Mouse (Mus musculus): ENCODE data around the gene Sag. TPM values are rescaled to one million over a fixed set of nuclear protein-coding genes. Genes with fewer than 3 reads are reported as not detected.

The Sag gene
- polyA plus RNA-seq (2015; fragmentation: Nextera tagmentation; extraction: Ambion mirVana) = 1.3 and 1.5 TPM in 2 replicates

DNA sequence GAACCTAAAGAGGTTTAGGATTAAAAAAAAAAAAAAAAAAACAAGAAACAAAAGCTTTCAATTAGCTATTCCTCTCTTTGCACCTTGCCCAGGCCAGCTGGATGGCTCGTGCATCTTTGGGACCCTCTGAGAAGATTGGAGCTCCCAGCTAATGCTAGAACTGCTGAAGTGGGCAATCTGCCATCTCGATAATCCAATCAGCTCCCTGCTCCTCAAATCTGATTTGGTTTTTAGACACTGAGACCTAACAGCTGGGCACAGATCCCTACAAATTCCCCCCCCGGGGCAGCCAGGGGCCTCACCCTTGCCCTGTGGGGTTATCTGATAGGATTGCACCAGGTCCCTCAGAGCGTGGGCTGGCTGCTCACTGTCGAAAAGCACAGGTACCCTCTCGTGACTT, at the start of gene Sag:
Gene Sag (plus strand): TSS at position 105 of the 400 bp plus-strand sequence.
- Histone ChIP-seq H3K9ac (no peak within 1 kb of the TSS), H3K27ac (no peak within 1 kb of the TSS), H3K36me3 (no peaks in the 10 kb centered on the region), H3K4me2 (no peak within 1 kb of the TSS), H3K9me3 (no peaks in the 10 kb centered on the region), H3K4me3 (replicated peaks) (no peak within 1 kb of the TSS), H3K27me3 (replicated peaks) (no peaks in the 10 kb centered on the region), H3K4me1 (no peaks in the 10 kb centered on the region)
- no peak for ATAC-seq (ENCODE audit: insufficient read depth, low FRiP score, low read depth)
- WGBS = 58% methylated on average over 6 of the region's 6 CpGs

DNA sequence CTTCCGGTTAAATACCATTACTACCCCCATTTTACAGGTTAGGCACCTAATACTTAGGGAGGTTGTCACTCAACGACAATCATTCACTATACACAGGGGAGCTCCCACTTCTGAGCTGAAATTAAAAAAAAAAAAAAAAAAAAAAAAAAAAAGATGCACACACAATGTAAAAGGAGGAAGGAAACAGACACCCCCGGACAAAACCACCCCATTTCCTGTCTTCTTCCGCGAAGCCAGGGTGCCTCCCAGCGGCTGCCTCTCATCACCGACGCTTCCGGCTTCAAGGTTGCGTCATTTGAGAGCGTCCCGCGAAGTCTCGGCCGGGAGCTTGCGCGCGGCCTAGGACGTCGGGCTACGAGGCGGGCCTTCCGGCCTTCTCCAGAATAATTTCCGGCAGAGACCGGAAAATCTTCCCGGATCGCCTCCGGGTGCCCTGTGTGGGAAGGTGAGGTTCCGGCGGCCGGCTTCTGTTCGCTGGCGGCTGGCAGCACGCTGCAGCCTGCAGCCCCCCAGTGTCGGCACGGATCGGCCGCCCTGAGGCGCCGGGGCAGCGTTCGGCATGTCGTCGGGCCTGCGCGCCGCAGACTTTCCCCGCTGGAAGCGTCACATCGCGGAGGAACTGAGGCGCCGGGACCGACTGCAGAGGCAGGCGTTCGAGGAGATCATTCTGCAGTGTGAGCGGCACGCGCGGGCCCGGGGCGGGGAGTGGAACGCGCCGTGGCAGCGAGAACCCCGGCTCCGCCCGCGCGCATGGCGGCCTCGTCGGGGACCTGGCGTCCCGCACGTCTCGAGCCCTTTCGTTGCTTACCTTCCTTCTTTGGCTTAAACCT, 47.6 kb upstream of the Sag start, which contains the start of gene Atg16l1:
Gene Atg16l1 (plus strand): TSS at position 230 of the 830 bp plus-strand sequence.
- Histone ChIP-seq H3K27ac (peak within 1 kb of the TSS; percentile 94), H3K9me3 (no peaks in the 10 kb centered on the region), H3K36me3 (peaks cover 11% of the 10 kb centered on the region; the same call in 1 of the 2 replicates), H3K27me3 (replicated peaks) (0 out of 2 replicates have a peak, but pooled peaks cover 5% of the 10 kb centered on the region), H3K4me1 (peaks cover 7% of the 10 kb centered on the region; the same call in 1 of the 2 replicates), H3K9ac (peak within 1 kb of the TSS; percentile 99), H3K4me2 (peak within 1 kb of the TSS; percentile 67), H3K4me3 (replicated peaks) (peak within 1 kb of the TSS; percentile 97)
- ATAC-seq (ENCODE audit: insufficient read depth, low FRiP score, low read depth) = peak; percentile 98
- WGBS = under 1% methylated on average over 79 of the region's 79 CpGs

GRCm38 (mm10) chr1:87763821-87764220, 39.7 kb upstream of the Sag start:
- Histone ChIP-seq H3K36me3 (peaks cover 48% of the 10 kb centered on the region), H3K4me1 (no peaks in the 10 kb centered on the region), H3K27me3 (replicated peaks) (no peaks in the 10 kb centered on the region), H3K4me3 (replicated peaks) (no peak overlapping the region), H3K4me2 (no peak overlapping the region), H3K9ac (no peak overlapping the region), H3K27ac (no peak overlapping the region), H3K9me3 (no peaks in the 10 kb centered on the region)
- ATAC-seq (ENCODE audit: insufficient read depth, low FRiP score, low read depth) = no peak
- WGBS = 85% methylated on average over 3 of the region's 3 CpGs

- Histone ChIP-seq H3K4me3 (replicated peaks) (no peak overlapping the region), H3K9ac (no peak overlapping the region), H3K36me3 (peaks cover 57% of the 10 kb centered on the region), H3K27ac (no peak overlapping the region), H3K9me3 (no peaks in the 10 kb centered on the region), H3K4me1 (no peaks in the 10 kb centered on the region), H3K4me2 (no peak overlapping the region), H3K27me3 (replicated peaks) (no peaks in the 10 kb centered on the region)
- ATAC-seq (ENCODE audit: insufficient read depth, low FRiP score, low read depth) = no peak
- WGBS = 81% methylated on average over 2 of the region's 2 CpGs
Observed at GRCm38 (mm10) chr1:87765741-87766140, 37.7 kb upstream of the Sag start.

- 82% methylated on average over 3 of the region's 3 CpGs for WGBS
- Histone ChIP-seq H3K9ac (no peak overlapping the region), H3K36me3 (peaks cover 61% of the 10 kb centered on the region), H3K27ac (no peak overlapping the region), H3K4me3 (replicated peaks) (no peak overlapping the region), H3K4me2 (no peak overlapping the region), H3K4me1 (no peaks in the 10 kb centered on the region), H3K9me3 (no peaks in the 10 kb centered on the region), H3K27me3 (replicated peaks) (no peaks in the 10 kb centered on the region)
- ATAC-seq (ENCODE audit: insufficient read depth, low FRiP score, low read depth) = no peak
Observed at GRCm38 (mm10) chr1:87766233-87766632, 37.2 kb upstream of the Sag start.

GRCm38 (mm10) chr1:87769263-87769662, 34.2 kb upstream of the Sag start:
- H3K9ac ChIP-seq = no peak overlapping the region
- no peaks in the 10 kb centered on the region for H3K4me1 ChIP-seq
- H3K36me3 ChIP-seq = peaks cover 67% of the 10 kb centered on the region
- no peak for ATAC-seq (ENCODE audit: insufficient read depth, low FRiP score, low read depth)
- no peaks in the 10 kb centered on the region for H3K27me3 ChIP-seq (replicated peaks)
- no peak overlapping the region for H3K4me2 ChIP-seq
- WGBS = 96% methylated on average over 2 of the region's 2 CpGs
- H3K27ac ChIP-seq = no peak overlapping the region
- no peaks in the 10 kb centered on the region for H3K9me3 ChIP-seq
- no peak overlapping the region for H3K4me3 ChIP-seq (replicated peaks)

DNA sequence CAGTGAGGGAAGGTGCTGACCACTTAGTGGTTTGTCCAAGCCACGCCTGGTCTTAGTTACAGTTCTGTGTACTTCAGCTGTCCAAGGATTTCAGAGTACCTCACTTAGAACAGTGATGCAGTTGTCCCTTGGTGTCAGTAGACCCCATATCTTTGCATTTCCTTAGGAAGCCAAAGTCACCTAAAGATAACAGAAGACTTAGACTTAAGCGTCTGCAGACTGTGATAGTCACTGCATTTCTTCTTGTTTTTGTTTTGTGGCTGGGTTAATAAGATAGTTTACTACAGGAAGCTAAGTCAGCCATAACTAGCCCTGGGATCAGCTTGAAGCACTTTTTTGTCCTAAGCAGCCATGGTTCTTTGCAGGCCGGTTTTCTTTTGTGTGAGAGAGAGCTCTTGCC, 33.0 kb upstream of the Sag start:
- peaks cover 62% of the 10 kb centered on the region for H3K36me3 ChIP-seq
- 82% methylated on average over 3 of the region's 3 CpGs for WGBS

GRCm38 (mm10) chr1:87771724-87772123, 31.8 kb upstream of the Sag start:
- H3K27me3 ChIP-seq (replicated peaks) = no peaks in the 10 kb centered on the region
- H3K9ac ChIP-seq = no peak overlapping the region
- H3K9me3 ChIP-seq = no peaks in the 10 kb centered on the region
- H3K27ac ChIP-seq = no peak overlapping the region
- 94% methylated on average over 3 of the region's 3 CpGs for WGBS
- no peak for ATAC-seq (ENCODE audit: insufficient read depth, low FRiP score, low read depth)
- no peak overlapping the region for H3K4me3 ChIP-seq (replicated peaks)
- peaks cover 67% of the 10 kb centered on the region for H3K36me3 ChIP-seq
- no peaks in the 10 kb centered on the region for H3K4me1 ChIP-seq
- H3K4me2 ChIP-seq = no peak overlapping the region

More for the DNA sequence above, 33.0 kb upstream of the Sag start:
- Histone ChIP-seq H3K4me3 (replicated peaks) (no peak overlapping the region), H3K27ac (no peak overlapping the region), H3K27me3 (replicated peaks) (no peaks in the 10 kb centered on the region), H3K4me2 (no peak overlapping the region), H3K9me3 (no peaks in the 10 kb centered on the region), H3K4me1 (no peaks in the 10 kb centered on the region), H3K9ac (no peak overlapping the region)
- no peak for ATAC-seq (ENCODE audit: insufficient read depth, low FRiP score, low read depth)

DNA sequence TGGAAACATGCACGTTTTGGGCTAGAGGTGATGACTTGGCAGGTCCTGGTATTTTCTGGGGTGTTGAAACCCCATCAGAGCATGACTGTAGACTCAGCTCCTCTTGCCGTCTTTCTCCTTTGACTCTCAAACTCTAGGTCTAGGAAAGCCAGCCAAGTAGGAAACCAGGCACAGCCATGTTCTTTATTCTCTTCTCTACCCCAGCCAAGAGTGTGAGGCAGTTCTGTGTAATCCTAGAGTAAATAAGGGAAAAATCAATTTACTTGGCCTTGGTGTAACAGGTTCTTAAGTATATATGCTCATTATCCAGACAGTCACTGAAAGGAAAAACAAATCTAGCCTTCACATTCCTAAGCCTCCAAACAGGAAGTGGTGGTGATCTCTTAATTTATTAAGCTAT, 30.1 kb upstream of the Sag start:
- H3K4me3 ChIP-seq (replicated peaks) = no peak overlapping the region
- 73% methylated on average over 2 of the region's 2 CpGs for WGBS
- H3K27me3 ChIP-seq (replicated peaks) = no peaks in the 10 kb centered on the region
- peaks cover 68% of the 10 kb centered on the region for H3K36me3 ChIP-seq
- H3K4me2 ChIP-seq = no peak overlapping the region
- H3K27ac ChIP-seq = no peak overlapping the region
- no peaks in the 10 kb centered on the region for H3K9me3 ChIP-seq
- no peak for ATAC-seq (ENCODE audit: insufficient read depth, low FRiP score, low read depth)
- no peaks in the 10 kb centered on the region for H3K4me1 ChIP-seq
- no peak overlapping the region for H3K9ac ChIP-seq

DNA sequence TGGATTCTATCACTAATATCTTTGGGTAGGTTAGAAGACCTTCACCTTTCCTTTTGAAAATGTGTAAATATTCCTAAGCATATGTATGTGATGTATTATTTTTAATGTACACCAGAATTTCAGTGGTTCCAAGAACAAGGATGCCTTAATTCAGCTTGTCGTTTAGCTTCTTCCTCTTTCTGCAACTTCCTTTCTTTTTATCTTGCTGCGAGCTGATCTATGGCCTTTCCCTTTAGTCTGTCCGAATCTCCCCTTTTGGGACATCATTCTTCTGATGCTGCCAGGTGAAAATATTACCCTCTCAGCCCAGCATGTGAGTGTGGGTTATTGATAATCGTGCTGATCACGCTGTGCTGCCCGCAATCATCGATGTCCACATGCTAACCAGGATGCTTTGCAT, 28.6 kb upstream of the Sag start:
- Histone ChIP-seq H3K36me3 (peaks cover 74% of the 10 kb centered on the region), H3K27me3 (replicated peaks) (no peaks in the 10 kb centered on the region), H3K4me1 (no peaks in the 10 kb centered on the region), H3K9me3 (no peaks in the 10 kb centered on the region), H3K27ac (no peak overlapping the region), H3K4me3 (replicated peaks) (no peak overlapping the region), H3K4me2 (no peak overlapping the region), H3K9ac (no peak overlapping the region)
- no peak for ATAC-seq (ENCODE audit: insufficient read depth, low FRiP score, low read depth)
- 94% methylated on average over 7 of the region's 7 CpGs for WGBS

DNA sequence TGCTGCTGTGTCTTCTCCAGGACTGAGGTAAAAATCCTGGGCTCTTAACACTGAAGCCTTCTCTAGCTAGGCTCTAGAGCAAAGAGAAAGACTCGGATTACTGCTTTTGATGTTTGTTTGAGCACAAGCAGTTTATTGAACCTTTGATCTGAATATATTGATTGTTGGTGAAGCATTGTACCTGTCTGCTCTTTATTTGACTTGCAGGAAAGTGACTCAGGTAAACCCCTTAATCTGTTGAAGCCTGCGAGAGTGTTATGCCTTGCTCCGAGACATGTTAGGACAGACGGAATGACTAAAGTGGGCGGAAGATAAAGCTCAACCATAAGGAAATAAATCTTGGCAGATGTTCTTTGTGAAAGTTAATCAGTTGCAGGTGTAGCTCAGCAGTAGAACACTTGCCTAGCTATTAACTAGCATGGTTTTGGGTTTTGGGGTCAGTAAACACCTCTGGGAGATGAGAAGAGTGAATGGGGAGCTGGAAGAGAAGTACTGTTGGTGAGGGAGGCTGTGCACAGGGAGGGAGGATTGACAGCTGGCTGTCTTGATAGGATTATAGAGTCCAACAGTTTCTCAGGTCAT, 24.2 kb upstream of the Sag start:
- Histone ChIP-seq H3K4me1 (no peaks in the 10 kb centered on the region), H3K27me3 (replicated peaks) (no peaks in the 10 kb centered on the region), H3K36me3 (peaks cover 66% of the 10 kb centered on the region), H3K9ac (no peak overlapping the region), H3K4me3 (replicated peaks) (no peak overlapping the region), H3K27ac (no peak overlapping the region), H3K9me3 (no peaks in the 10 kb centered on the region), H3K4me2 (no peak overlapping the region)
- no peak for ATAC-seq (ENCODE audit: insufficient read depth, low FRiP score, low read depth)
- 69% methylated on average over 5 of the region's 5 CpGs for WGBS

- Histone ChIP-seq H3K4me2 (no peak overlapping the region), H3K9me3 (no peaks in the 10 kb centered on the region), H3K9ac (no peak overlapping the region), H3K36me3 (peaks cover 52% of the 10 kb centered on the region), H3K4me1 (no peaks in the 10 kb centered on the region), H3K27me3 (replicated peaks) (no peaks in the 10 kb centered on the region), H3K27ac (peak overlapping the region; percentile 50), H3K4me3 (replicated peaks) (no peak overlapping the region)
- no peak; the same call in 1 of the 2 replicates for ATAC-seq (ENCODE audit: insufficient read depth, low FRiP score, low read depth)
- 77% methylated on average over 8 of the region's 8 CpGs for whole genome bisulfite sequencing
Observed at GRCm38 (mm10) chr1:87785703-87786102, 17.8 kb upstream of the Sag start.

Data from stomach, embryonic 15.5 days (tissue).